Mouse (Mus musculus): ENCODE measurements around the gene Nfe2l3.

DNA sequence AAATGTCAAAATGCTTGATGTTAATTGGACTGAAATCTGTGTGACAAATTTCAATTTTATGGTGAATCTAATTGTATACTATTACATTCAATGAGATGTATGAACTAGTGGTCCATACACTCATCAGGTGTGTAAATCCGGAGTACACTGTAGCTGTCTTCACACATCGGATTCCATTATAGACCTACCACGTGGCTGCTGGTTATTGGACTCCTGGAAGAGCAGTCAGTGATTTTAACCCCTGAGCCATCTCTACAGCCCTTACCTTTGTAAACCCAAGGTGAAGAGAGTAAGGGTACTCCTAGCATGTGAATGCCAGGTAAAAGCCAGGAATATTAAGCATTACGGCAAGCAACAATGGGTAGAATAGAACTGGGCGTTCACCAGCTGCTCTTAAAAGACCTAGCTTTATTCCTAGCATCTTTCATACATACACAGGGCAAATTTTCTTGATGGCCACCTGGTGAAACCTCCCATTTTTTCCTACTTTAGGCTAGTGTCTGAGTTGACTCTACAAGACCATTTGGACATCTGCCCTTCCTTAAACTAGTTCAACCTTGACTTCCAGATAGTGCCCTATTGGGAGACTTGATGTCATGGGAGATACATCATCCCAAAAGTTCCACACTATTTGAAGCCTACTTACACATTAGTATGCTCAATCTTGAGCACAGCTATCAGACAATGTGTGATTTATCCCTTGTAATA lies 27.0 kb downstream of the Nfe2l3 start:
- TF ChIP-seq POLR2A (IDR thresholded peaks at IDR 0.05; ENCODE audit: borderline replicate concordance, extremely low read depth, insufficient read depth, insufficient read length, poor library complexity, severe bottlenecking): no peak
- TF ChIP-seq CTCF (IDR thresholded peaks at IDR 0.05; ENCODE audit: borderline replicate concordance, extremely low read depth, insufficient read depth, insufficient read length): no peak

Data from brain, embryonic 14.5 days (tissue).